Mouse (Mus musculus) stomach, embryonic 16.5 days (tissue): ENCODE measurements around the gene Nupr1. TPM values are rescaled to one million over a fixed set of nuclear protein-coding genes. Genes with fewer than 3 reads are reported as not detected.
A peak's percentile ranks its signal among the peaks of the same experiment; 100 is the strongest.

Experiments
- ATAC-seq: fragments of 200-750 bp; cut with Nextera tagmentation; 2 replicates; pipeline ENCODE4 v1.8.0; 2017; ENCODE audit warnings: moderate number of reproducible peaks, moderate TSS enrichment; ENCODE audit not compliant: insufficient read depth, low FRiP score
- H3K27ac ChIP-seq: fragments of 300-500 bp; sonication (generic); 2 replicates; pipeline ENCODE4 v1.5.1; 2014; ENCODE audit warnings: low read length
- H3K27me3 ChIP-seq: fragments of 300-500 bp; sonication (generic); 2 replicates; pipeline ENCODE4 v1.6.1; 2014; ENCODE audit warnings: low read length, control low read depth, mixed read lengths; ENCODE audit not compliant: control insufficient read depth, insufficient read depth
- H3K36me3 ChIP-seq: fragments of 300-500 bp; sonication (generic); 2 replicates; pipeline ENCODE4 v1.6.1; 2014; ENCODE audit warnings: low read length; ENCODE audit not compliant: control insufficient read depth, insufficient read depth
- H3K4me1 ChIP-seq: fragments of 300-500 bp; sonication (generic); 2 replicates; pipeline ENCODE4 v1.6.1; 2014; ENCODE audit warnings: low read length, control low read depth, mixed read lengths; ENCODE audit not compliant: control insufficient read depth, insufficient read depth
- H3K4me2 ChIP-seq: fragments of 300-500 bp; sonication (generic); 2 replicates; pipeline ENCODE4 v1.6.1; 2014; ENCODE audit warnings: low read depth, low read length, mixed read lengths
- H3K4me3 ChIP-seq: fragments of 300-500 bp; sonication (generic); replicated peaks from 2 replicates; pipeline ENCODE4 v1.5.1; 2014; ENCODE audit warnings: mild to moderate bottlenecking, low read length
- H3K9ac ChIP-seq: fragments of 300-500 bp; sonication (generic); 2 replicates; pipeline ENCODE4 v1.6.1; 2014; ENCODE audit warnings: low read length
- H3K9me3 ChIP-seq: fragments of 300-500 bp; sonication (generic); replicated peaks from 2 replicates; pipeline ENCODE4 v1.6.1; 2016; ENCODE audit warnings: low read length, control low read depth; ENCODE audit not compliant: control insufficient read depth
- WGBS: fragments of 180-500 bp; shearing (Covaris S2); extraction: QIAGEN DNeasy Blood & Tissue Kit; methylation state at CpG from one replicate; pipeline ENCODE4 v1.1.7; 2014; 5-methylcytosine and 5-hydroxymethylcytosine counted together
- microRNA-seq: library from miRNA; unstranded; fragments of <30 nt; microRNA quantifications from one replicate; pipeline ENCODE4, GENCODE M21; 2016
- polyA plus RNA-seq: library from polyadenylated mRNA; unstranded; fragments of >200 nt; fragmentation: Nextera tagmentation; extraction: Ambion mirVana; gene quantifications from 2 replicates; pipeline ENCODE4 v1.2.1, GENCODE M21; 2015

The Nupr1 gene
- polyA plus RNA-seq, 1 experiment from 2014 or later = 141 TPM

DNA sequence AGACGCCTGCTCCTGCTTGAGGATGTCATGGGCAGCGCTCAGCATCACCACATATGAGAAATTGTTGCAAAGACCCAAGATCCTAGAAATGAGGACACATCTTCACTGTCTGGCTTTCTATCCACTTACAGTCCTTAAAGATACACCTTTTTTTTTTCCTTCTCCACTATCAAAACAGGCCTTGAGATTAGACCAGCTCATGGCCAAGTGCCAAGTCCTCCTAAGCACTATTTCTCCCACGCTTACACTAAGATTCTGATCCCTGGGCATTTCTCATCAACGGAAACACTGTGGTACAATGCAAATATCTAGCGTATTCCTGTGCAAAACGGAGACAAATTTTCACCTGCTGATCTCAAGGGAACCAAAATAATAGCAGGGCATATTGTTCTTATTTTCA is 49.0 kb downstream of the Nupr1 start:
- Histone ChIP-seq H3K9ac (no peak overlapping the region), H3K27ac (no peak overlapping the region), H3K4me3 (no peak overlapping the region), H3K9me3 (no peaks in the 10 kb centered on the region), H3K27me3 (no peaks in the 10 kb centered on the region; the same call in 1 of the 2 replicates), H3K4me2 (no peak overlapping the region), H3K4me1 (0 out of 2 replicates have a peak, but pooled peaks cover 4% of the 10 kb centered on the region), H3K36me3 (no peaks in the 10 kb centered on the region)
- no peak for ATAC-seq
- 73% methylated on average over 6 of the region's 6 CpGs for WGBS

GRCm38 (mm10) chr7:126579172-126579571 is 51.5 kb downstream of the Nupr1 start:
- no peak overlapping the region for H3K27ac ChIP-seq
- no peaks in the 10 kb centered on the region for H3K9me3 ChIP-seq
- no peaks in the 10 kb centered on the region for H3K36me3 ChIP-seq
- 53% methylated on average over 8 of the region's 8 CpGs for WGBS
- H3K4me1 ChIP-seq = 0 out of 2 replicates have a peak, but pooled peaks cover 4% of the 10 kb centered on the region
- ATAC-seq = no peak
- H3K27me3 ChIP-seq = no peaks in the 10 kb centered on the region
- H3K4me2 ChIP-seq = no peak overlapping the region
- no peak overlapping the region for H3K4me3 ChIP-seq
- H3K9ac ChIP-seq = no peak overlapping the region

DNA sequence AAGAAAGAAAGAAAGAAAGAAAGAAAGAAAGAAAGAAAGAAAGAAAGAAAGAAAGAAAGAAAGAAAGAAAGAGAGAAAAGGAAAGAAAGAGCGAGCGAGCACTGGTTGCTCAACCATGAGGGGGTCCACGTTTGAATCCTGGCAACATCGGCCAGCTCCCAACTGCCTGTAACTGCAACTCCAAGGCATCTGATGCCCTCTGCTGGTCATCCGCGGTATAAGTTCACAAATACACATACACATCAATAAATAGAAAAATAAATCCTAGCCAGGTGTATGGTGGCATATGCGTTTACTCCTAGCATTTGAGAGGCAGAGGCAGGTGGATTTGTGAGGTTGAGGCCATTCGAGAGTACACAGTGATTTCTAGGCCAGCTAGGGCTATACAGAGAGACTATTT is 53.7 kb downstream of the Nupr1 start:
- 0 out of 2 replicates have a peak, but pooled peaks cover 3% of the 10 kb centered on the region for H3K4me1 ChIP-seq
- 52% methylated on average over 8 of the region's 8 CpGs for WGBS
- H3K27ac ChIP-seq = no peak overlapping the region
- no peak overlapping the region for H3K9ac ChIP-seq
- H3K36me3 ChIP-seq = no peaks in the 10 kb centered on the region
- H3K4me3 ChIP-seq = no peak overlapping the region
- no peaks in the 10 kb centered on the region for H3K9me3 ChIP-seq
- H3K4me2 ChIP-seq = no peak overlapping the region
- ATAC-seq = no peak
- no peaks in the 10 kb centered on the region for H3K27me3 ChIP-seq

Small RNA genes within 50 kb of the gene (microRNA-seq; reads per million reads assigned to microRNA genes)
- gene Mir7059 = 1.7 reads per million, percentile 2 among the genes with 10 or more reads in this experiment

Other genes starting within 250 kb of the Nupr1 start
- 1.1 and 1.4 TPM in 2 replicates for gene Nfatc2ip, start 234.1 kb downstream of the Nupr1 start, polyA plus RNA-seq
- gene Cd19, start 216.0 kb downstream of the Nupr1 start, polyA plus RNA-seq = 0.62 and 0.75 TPM in 2 replicates
- 28.0 and 31.5 TPM in 2 replicates for gene Rabep2, start 202.1 kb downstream of the Nupr1 start, polyA plus RNA-seq
- gene Atp2a1, start 167.8 kb downstream of the Nupr1 start, polyA plus RNA-seq = 4.0 and 110 TPM in 2 replicates
- gene Sh2b1, start 155.4 kb downstream of the Nupr1 start, polyA plus RNA-seq = 40.9 and 42.1 TPM in 2 replicates
- gene Tufm, start 143.5 kb downstream of the Nupr1 start, polyA plus RNA-seq = 140 and 154 TPM in 2 replicates
- gene Atxn2l, start 127.4 kb downstream of the Nupr1 start, polyA plus RNA-seq = 31.2 and 33.4 TPM in 2 replicates
- 165 and 176 TPM in 2 replicates for gene Eif3c, start 64.5 kb downstream of the Nupr1 start, polyA plus RNA-seq
- gene Apobr, start 45.9 kb downstream of the Nupr1 start, polyA plus RNA-seq = 1.4 and 2.2 TPM in 2 replicates
- gene Cln3, start 45.0 kb downstream of the Nupr1 start, polyA plus RNA-seq = 30.4 and 33.3 TPM in 2 replicates
- gene Il27, start 35.9 kb downstream of the Nupr1 start, polyA plus RNA-seq = not detected in 2 replicates
- gene Sgf29, start 18.4 kb upstream of the Nupr1 start, polyA plus RNA-seq = 40.4 and 47.6 TPM in 2 replicates
- gene Sult1a1, start 45.6 kb upstream of the Nupr1 start, polyA plus RNA-seq = 11.9 and 13.0 TPM in 2 replicates
- gene Bola2, start 64.5 kb upstream of the Nupr1 start, polyA plus RNA-seq = 93.0 and 107 TPM in 2 replicates
- gene Slx1b, start 64.9 kb upstream of the Nupr1 start, polyA plus RNA-seq = 9.0 and 9.5 TPM in 2 replicates
- 45.8 and 55.5 TPM in 2 replicates for gene Coro1a, start 76.9 kb upstream of the Nupr1 start, polyA plus RNA-seq
- 94.8 and 109 TPM in 2 replicates for gene Mapk3, start 128.7 kb upstream of the Nupr1 start, polyA plus RNA-seq
- 11.1 and 15.4 TPM in 2 replicates for gene Gdpd3, start 135.5 kb upstream of the Nupr1 start, polyA plus RNA-seq
- 60.6 and 65.9 TPM in 2 replicates for gene Ypel3, start 146.1 kb upstream of the Nupr1 start, polyA plus RNA-seq
- gene Tbx6, start 150.6 kb upstream of the Nupr1 start, polyA plus RNA-seq = 0.27 and 0.47 TPM in 2 replicates
- 180 and 192 TPM in 2 replicates for gene Ppp4c, start 161.6 kb upstream of the Nupr1 start, polyA plus RNA-seq
- 1.1 and 1.3 TPM in 2 replicates for gene Fam57b, start 166.8 kb upstream of the Nupr1 start, polyA plus RNA-seq
- gene 4930451I11Rik, start 200.8 kb upstream of the Nupr1 start, polyA plus RNA-seq = not detected in 2 replicates
- gene Doc2a, start 216.6 kb upstream of the Nupr1 start, polyA plus RNA-seq = 0.89 TPM in 1 of 2 replicates, not detected in the other
- gene Hirip3, start 231.1 kb upstream of the Nupr1 start, polyA plus RNA-seq = 22.9 and 24.4 TPM in 2 replicates
- gene Ino80e, start 231.5 kb upstream of the Nupr1 start, polyA plus RNA-seq = 62.2 and 64.8 TPM in 2 replicates